Mouse (Mus musculus): ENCODE results near the gene Ccdc74a.

Ccdc74a gene

DNA sequence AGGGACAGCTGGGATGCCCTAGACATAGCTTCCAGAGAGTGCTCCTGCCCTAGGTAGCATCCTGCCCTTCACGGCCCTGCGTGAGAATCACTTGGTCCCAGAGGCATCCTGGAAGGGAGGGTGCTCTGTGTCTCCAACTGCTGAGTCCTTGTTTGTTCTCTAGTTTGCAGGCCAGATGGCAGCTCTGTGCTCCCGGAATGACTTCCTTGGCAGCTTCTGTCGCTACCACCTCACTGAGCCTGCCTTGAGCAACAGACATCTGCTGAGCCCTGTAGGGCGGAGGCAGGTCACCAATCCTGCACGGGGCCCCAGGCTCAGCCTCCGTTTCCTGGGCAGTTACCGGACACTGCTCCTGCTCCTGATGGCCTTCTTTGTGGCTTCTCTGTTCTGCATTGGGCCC, 4.0 kb upstream of the Ccdc74a start:
- DNase-seq: no peak

GRCm38 (mm10) chr16:17643437-17643990, 2.8 kb upstream of the Ccdc74a start:
- no peak for DNase-seq

DNA sequence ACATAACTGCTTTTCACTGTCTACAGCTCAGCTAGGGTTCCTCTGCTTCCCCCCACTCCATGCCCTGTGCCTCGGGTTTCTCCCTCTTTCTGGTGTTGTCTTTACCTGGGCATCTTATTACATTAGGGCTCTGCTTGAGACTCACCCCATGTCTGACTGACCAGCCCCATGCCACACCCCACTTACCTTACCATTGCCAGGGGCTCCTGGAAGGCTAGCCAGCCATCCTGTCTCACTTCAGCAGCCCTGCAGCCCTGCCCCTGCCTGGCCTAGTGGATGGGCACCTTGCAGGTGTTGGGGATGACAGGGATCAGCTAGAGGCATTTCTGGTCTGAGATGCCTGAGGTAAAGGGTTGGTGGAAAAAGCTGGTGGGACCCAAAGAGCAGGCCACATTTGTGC, 886 bp downstream of the Ccdc74a start:
- no peak for DNase-seq

DNA sequence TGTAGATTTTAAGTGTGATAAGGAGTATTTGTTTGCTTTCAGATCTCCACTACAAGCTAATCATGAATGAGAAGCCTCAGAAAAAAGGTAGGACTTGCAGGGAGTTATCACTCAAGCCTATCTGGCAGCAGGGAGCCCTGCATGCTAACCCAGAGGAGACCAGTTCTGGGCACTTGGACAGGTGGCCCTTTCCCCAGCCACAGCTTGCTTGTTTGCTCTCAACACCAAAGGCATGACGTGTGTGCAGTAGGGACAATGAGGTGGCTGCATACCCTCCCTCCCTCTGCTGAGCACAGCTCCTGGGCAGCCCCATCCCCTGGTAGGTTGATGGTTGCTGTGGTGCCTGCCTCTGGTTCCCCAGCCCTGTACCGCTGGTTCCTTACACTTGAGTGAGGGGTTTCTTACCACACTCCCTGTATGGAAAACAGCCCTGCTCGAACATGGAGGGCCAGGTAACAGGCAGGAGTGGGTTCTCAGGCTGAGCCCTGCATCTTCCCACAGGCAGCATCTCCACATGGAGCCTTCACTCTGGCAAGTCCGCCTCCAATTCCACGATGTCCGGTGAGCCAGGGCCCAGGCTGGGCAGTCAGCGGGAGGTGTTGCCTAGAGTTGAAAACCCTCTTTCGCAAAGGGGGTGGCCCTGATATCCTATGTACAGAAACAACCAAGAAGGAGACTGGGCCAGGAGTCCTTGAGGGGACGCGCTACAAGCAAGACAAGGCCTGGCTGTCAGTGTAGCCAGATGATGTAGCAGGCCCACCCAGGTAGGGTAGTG, 1.5 kb downstream of the Ccdc74a start:
- no peak for DNase-seq

GRCm38 (mm10) chr16:17649925-17650605, 3.8 kb downstream of the Ccdc74a start:
- DNase-seq: no peak

DNA sequence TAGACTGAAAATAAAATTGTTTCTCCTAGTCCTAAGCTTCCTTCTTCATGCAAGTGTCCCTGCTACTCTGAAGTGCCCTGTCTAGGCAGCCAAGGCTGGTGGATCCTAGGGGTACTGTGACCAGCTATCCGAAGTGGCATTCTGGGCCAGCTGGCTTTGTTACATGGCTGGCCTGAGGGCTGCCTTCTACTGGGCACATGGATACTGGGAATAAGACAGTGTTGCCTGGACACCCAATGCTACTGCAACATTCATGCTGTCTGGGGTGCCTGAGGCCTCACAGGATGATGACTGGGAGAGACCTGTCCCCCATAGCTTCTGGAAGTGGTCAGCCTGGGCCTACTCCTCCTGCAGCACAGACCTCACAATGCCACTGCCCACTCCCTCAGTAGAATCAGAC, 4.4 kb downstream of the Ccdc74a start:
- DNase-seq: no peak

DNA sequence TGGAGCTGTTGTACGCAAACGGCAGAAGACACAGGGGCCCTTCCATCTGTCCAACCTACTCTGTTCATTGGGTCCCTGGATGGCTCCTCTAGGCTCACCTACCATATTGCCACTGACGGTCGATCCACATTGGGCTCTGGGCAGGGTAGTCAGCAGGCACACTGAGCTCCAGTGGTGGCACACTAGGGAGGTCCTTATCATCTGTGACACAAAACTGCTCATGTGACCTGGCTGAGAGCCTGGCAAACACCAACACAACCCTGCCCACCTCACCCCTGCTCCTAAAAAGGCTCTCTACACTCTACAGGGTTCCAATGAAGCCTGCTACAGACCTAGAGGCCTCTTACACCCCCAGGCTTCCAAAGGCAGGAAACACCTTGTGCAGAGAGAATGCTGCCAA, 6.3 kb downstream of the Ccdc74a start:
- no peak for DNase-seq

DNA sequence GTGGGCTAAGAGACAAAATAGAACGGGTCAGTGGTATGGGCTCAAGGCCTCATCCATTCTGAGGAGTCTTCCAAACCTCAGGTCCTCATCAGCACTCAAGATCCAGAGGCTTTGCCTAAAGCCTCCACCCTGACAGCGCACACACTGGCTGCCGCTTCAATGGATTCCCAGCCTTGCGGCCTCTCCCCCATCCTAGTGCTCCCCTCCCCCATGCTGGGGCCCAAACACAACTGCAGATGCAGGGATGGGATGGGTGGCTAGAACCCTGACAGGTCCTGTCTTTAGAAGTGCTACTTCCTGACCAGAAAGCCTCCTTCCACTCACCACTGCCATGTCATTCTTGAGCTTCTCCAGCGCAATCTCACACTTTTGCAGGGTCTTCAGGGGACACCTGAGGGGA, 7.3 kb downstream of the Ccdc74a start:
- DNase-seq: no peak

GRCm38 (mm10) chr16:17654188-17654795, 8.0 kb downstream of the Ccdc74a start:
- no peak for DNase-seq

DNA sequence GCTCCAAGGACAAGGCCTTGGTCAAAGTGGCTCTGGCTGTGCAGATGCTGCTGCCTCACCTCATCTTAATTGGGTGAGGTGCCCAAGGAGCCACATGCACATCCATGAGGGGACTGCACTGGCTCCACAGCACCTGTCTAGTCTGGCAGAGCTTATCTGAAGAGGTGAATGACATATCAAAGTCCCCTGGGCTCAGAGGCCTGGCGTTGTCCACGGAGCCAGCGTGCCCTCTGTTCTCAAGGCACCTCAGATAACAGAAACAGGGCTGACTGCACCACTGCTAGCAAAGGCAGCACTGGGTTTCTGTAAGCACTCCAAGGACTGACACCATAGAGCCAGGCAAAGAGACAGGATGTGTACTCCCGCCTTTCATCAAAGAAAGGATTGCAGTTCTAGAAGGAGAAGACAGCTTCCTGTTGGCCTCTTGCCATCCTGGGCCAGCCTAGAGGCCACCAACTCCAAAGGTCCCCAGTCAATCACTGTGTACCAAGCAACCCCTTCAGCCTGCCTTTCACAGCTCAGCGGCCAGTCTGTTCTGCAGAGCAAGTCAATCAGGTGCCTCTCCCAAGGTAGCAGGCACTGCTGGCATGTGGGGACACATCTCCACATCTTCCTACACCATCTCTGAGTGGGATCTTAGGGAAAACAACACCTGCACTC, 10.1 kb downstream of the Ccdc74a start:
- no peak for DNase-seq

DNA sequence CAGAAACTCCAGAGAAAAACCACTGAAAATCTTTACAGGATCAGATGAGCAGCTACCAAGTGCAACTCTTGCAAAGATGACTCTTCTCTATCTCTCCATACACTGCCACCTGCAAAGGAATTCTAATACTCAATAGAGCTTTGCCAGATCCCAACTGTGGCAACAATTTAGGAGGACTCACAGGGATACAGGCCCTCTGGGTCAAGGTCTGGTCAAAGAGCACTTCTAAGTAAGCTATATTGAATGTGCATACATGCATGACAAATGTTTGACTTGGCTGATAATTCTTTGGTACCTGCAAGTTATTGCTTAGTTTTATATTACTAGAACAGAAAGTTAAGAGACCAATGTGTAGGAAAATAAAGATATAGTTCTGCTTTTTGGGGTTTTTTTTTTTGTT, 19.3 kb downstream of the Ccdc74a start:
- DNase-seq: no peak

- DNase-seq: no peak
Measured at GRCm38 (mm10) chr16:17669886-17670285, 23.6 kb downstream of the Ccdc74a start.

GRCm38 (mm10) chr16:17694860-17695259, 48.6 kb downstream of the Ccdc74a start:
- no peak for DNase-seq
